ENCODE assay signal across 9 mouse cellular contexts in genomic region chr5:135710599-135711214, GRCm38 (mm10). TPM values are rescaled to one million over a fixed set of nuclear protein-coding genes. Genes with fewer than 3 reads are reported as not detected.
DNase-seq lines count a peak whose midpoint lies in the region; ATAC-seq lines count a peak whose summit lies in the region.
"Had no signal": no experiment of that assay in that cellular context is flagged by ENCODE, and none has a peak within 500 bp of the region (broad histone marks: within the 10 kb centered on the region; RNA-seq: fewer than 3 reads in every experiment).

No protein-coding gene starts in this region.

- no peak overlapping the region for H3K4me2 ChIP-seq in intestine, embryonic 16.5 days (ENCODE audit: low read depth, low read length)

- peak; percentile 64 for ATAC-seq in frontal cortex, adult (ENCODE audit: low TSS enrichment)
- ATAC-seq in megakaryocyte progenitor cell, adult 5-6 weeks (replicated peaks; ENCODE audit: poor library complexity) = peak; percentile 55
- ATAC-seq in intestine, embryonic 16.5 days = no peak

- WGBS in intestine, embryonic 16.5 days = 80% methylated on average over 7 of the region's 7 CpGs

- H3K27me3 ChIP-seq in intestine, embryonic 16.5 days (replicated peaks; ENCODE audit: control insufficient read depth, insufficient read depth, low read length) = no peaks in the 10 kb centered on the region

- intact Hi-C loops in left cerebral cortex, postnatal 25 days (cut with DNase I) = loop anchor here (2.0 kb wide), 1 partner anchor 22 kb away; no protein-coding TSS in a partner anchor
- intact Hi-C loops in left cerebral cortex, postnatal 36 days (cut with DNase I) = no loop called here

- H3K4me3 ChIP-seq in intestine, embryonic 16.5 days (ENCODE audit: low read length) = no peak overlapping the region

- no peak overlapping the region for H3K9ac ChIP-seq in intestine, embryonic 16.5 days (ENCODE audit: low read depth, low read length)

- no peak for DNase-seq in frontal cortex, postnatal 25 days (ENCODE audit: low spot score in 2 of 2)
- peak; percentile 36 to 74 for DNase-seq in left cerebral cortex, postnatal 25 days (ENCODE audit: low spot score in 2 of 2)
- no peak for DNase-seq in left cerebral cortex, postnatal 36 days (ENCODE audit: low spot score in 2 of 2)
- DNase-seq in adipocyte (ENCODE audit: low spot score) = peak; percentile 94
- no peak for DNase-seq in embryo, embryonic 11 days
- DNase-seq: thymus, postnatal 36 days had no signal

- H3K36me3 ChIP-seq in intestine, embryonic 16.5 days (ENCODE audit: control insufficient read depth, insufficient read depth, low read length) = peaks cover 9% of the 10 kb centered on the region; the same call in 1 of the 2 replicates

- H3K9me3 ChIP-seq in intestine, embryonic 16.5 days (ENCODE audit: control insufficient read depth, low read length) = no peaks in the 10 kb centered on the region

- no peak overlapping the region for H3K27ac ChIP-seq in intestine, embryonic 16.5 days (ENCODE audit: low read length)

- peaks cover 8% of the 10 kb centered on the region; the same call in 1 of the 2 replicates for H3K4me1 ChIP-seq in intestine, embryonic 16.5 days (ENCODE audit: control insufficient read depth, insufficient read depth, low read length)

RNA-seq across cellular contexts. Expression of gene Tmem120a, which starts 33.5 kb away (rescaled TPM):
- total RNA-seq in left cerebral cortex, postnatal 25 days (2021) = 10 to 100 TPM; 13.5 to 18.7 TPM
- total RNA-seq in left cerebral cortex, postnatal 36 days (2021) = 10 to 100 TPM; 15.6 to 18.0 TPM
- total RNA-seq in megakaryocyte progenitor cell, adult 5-6 weeks (2015) = 8.5 and 11.6 TPM in 2 replicates
- total RNA-seq in megakaryocyte progenitor cell, adult 5-6 weeks (2017) = 8.2 and 19.1 TPM in 2 replicates
- 65.1 and 65.8 TPM in 2 replicates for polyA plus RNA-seq in intestine, embryonic 16.5 days (2015; fragmentation: Nextera tagmentation; extraction: Ambion mirVana)

RNA-seq across cellular contexts. Expression of gene Por, which starts 40.9 kb away (rescaled TPM):
- 10 to 100 TPM; 84.4 to 91.2 TPM for total RNA-seq in left cerebral cortex, postnatal 25 days (2021)
- total RNA-seq in left cerebral cortex, postnatal 36 days (2021) = 10 to 100 TPM; 83.7 to 90.9 TPM
- total RNA-seq in megakaryocyte progenitor cell, adult 5-6 weeks (2015) = 12.7 and 21.3 TPM in 2 replicates
- total RNA-seq in megakaryocyte progenitor cell, adult 5-6 weeks (2017) = 25.2 and 36.5 TPM in 2 replicates
- polyA plus RNA-seq in intestine, embryonic 16.5 days (2015; fragmentation: Nextera tagmentation; extraction: Ambion mirVana) = 111 and 116 TPM in 2 replicates

Comparison
In these comparisons a context has a peak if more than half of its experiments do, and no peak if none do; other contexts are left out.
1. DNase-seq: peak in left cerebral cortex, postnatal 25 days (2 of 2) and adipocyte (single experiment); none in frontal cortex, postnatal 25 days (0 of 2), left cerebral cortex, postnatal 36 days (0 of 2) and embryo, embryonic 11 days (single experiment).